Mouse (Mus musculus) hindbrain, embryonic 16.5 days (tissue): ENCODE data around the gene Nufip2. TPM values are rescaled to one million over a fixed set of nuclear protein-coding genes. Genes with fewer than 3 reads are reported as not detected.

Experiments
- ATAC-seq: fragments of 200-750 bp; cut with Nextera tagmentation; 2 replicates; pipeline ENCODE4 v1.8.0; 2017; ENCODE audit warnings: moderate TSS enrichment, moderate library complexity
- H3K27ac ChIP-seq: fragments of 300-500 bp; sonication (generic); 2 replicates; pipeline ENCODE4 v1.5.1; 2014; ENCODE audit warnings: low read depth, mild to moderate bottlenecking, control low read depth, low read length, moderate library complexity
- H3K27me3 ChIP-seq: fragments of 300-500 bp; sonication (generic); replicated peaks from 2 replicates; pipeline ENCODE4 v1.6.1; 2014; ENCODE audit warnings: low read length; ENCODE audit not compliant: control insufficient read depth, insufficient read depth
- H3K36me3 ChIP-seq: fragments of 300-500 bp; sonication (generic); 2 replicates; pipeline ENCODE4 v1.6.1; 2014; ENCODE audit warnings: mild to moderate bottlenecking, low read length, moderate library complexity, mixed read lengths; ENCODE audit not compliant: control insufficient read depth, insufficient read depth
- H3K4me1 ChIP-seq: fragments of 300-500 bp; sonication (generic); 2 replicates; pipeline ENCODE4 v1.6.1; 2014; ENCODE audit warnings: low read depth, low read length; ENCODE audit not compliant: control insufficient read depth, insufficient read depth
- H3K4me2 ChIP-seq: fragments of 300-500 bp; sonication (generic); 2 replicates; pipeline ENCODE4 v1.6.1; 2014; ENCODE audit warnings: mild to moderate bottlenecking, low read length, control low read depth, moderate library complexity
- H3K4me3 ChIP-seq: fragments of 300-500 bp; sonication (generic); 2 replicates; pipeline ENCODE4 v1.5.1; 2014; ENCODE audit warnings: mild to moderate bottlenecking, low read length, control low read depth, moderate library complexity
- H3K9ac ChIP-seq: fragments of 300-500 bp; sonication (generic); 2 replicates; pipeline ENCODE4 v1.6.1; 2014; ENCODE audit warnings: low read depth, mild to moderate bottlenecking, control low read depth, low read length, moderate library complexity
- H3K9me3 ChIP-seq: fragments of 300-500 bp; sonication (generic); 2 replicates; pipeline ENCODE4 v1.6.1; 2014; ENCODE audit warnings: mild to moderate bottlenecking, low read length, moderate library complexity; ENCODE audit not compliant: control insufficient read depth
- WGBS: fragments of 180-500 bp; shearing (Covaris S2); extraction: QIAGEN DNeasy Blood & Tissue Kit; methylation state at CpG from one replicate; pipeline ENCODE4 v1.1.7; 2014; 5-methylcytosine and 5-hydroxymethylcytosine counted together
- polyA plus RNA-seq: library from polyadenylated mRNA; unstranded; fragments of >200 nt; fragmentation: Nextera tagmentation; extraction: Ambion mirVana; gene quantifications from 2 replicates; pipeline ENCODE4 v1.2.1, GENCODE M21; 2015

Gene Nufip2
- polyA plus RNA-seq, 1 experiment from 2014 or later = 3.2 TPM

DNA sequence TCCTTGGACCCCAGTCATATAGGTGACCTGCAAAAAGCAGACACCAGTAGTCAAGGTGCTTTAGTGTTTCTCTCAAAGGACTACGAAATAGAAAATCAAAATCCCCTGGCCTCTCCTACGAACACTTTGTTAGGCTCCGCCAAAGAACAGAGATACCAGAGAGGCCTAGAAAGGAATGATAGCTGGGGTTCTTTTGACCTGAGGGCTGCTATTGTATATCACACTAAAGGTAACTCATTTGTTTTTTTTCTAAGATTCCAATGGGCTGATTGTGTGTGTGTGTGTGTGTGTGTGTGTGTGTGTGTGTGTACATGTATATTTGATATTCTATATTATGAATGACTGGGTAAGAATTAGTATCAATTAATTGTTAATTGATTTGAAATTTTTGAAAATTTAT is 7.1 kb downstream of the Nufip2 start:
- Histone ChIP-seq H3K4me3 (no peak overlapping the region), H3K27me3 (no peaks in the 10 kb centered on the region), H3K9me3 (no peaks in the 10 kb centered on the region), H3K27ac (no peak overlapping the region), H3K4me2 (no peak overlapping the region), H3K4me1 (peaks cover 8% of the 10 kb centered on the region), H3K36me3 (peaks cover 19% of the 10 kb centered on the region), H3K9ac (no peak overlapping the region)
- 93% methylated on average over 3 of the region's 3 CpGs for WGBS
- no peak for ATAC-seq

DNA sequence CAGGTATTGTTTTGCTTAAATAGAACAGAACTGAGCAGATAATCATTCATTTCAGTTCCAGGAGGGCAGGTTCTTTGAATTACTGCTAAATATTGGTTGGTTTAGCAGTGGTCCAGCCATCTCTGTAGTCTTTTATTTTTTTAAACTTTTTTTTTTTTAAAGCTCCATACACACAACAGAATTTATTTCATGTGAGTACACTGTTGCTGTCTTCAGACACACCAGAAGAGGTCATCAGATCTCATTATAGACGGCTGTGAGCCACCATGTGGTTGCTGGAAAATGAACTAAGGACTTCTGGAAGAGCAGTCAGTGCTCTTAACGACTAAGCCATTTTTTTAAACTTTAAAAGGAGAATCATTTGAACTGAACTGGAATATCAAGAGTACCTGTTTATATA is 11.3 kb downstream of the Nufip2 start:
- H3K36me3 ChIP-seq = peaks cover 16% of the 10 kb centered on the region
- no peaks in the 10 kb centered on the region for H3K9me3 ChIP-seq
- H3K9ac ChIP-seq = no peak overlapping the region
- no peak for ATAC-seq
- H3K4me3 ChIP-seq = no peak overlapping the region
- H3K4me2 ChIP-seq = no peak overlapping the region
- no peaks in the 10 kb centered on the region for H3K27me3 ChIP-seq
- 57% methylated on average over 2 of the region's 2 CpGs for WGBS
- peaks cover 2% of the 10 kb centered on the region; the same call in 1 of the 2 replicates for H3K4me1 ChIP-seq
- H3K27ac ChIP-seq = no peak overlapping the region

DNA sequence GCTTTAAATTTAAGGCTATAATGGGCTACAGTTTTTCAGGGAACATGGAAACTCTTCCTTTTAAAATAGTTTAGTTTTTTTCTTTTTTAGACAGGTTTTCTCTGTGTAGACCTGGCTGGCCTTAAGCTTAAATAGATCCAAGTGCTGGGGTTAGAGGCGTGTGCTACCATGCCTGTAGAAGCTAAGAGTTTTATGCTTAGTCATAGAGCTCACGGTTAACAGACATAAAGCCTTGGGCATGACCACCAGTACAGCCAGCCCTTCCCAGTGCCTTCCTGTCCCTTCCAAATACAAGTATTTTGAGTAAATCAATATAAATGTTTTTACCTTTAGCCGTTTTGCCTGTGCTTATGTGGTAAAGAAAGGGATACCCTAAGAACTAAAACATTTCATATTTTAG is 20.0 kb downstream of the Nufip2 start:
- ATAC-seq = no peak
- no peak overlapping the region for H3K9ac ChIP-seq
- H3K27ac ChIP-seq = no peak overlapping the region
- H3K27me3 ChIP-seq = no peaks in the 10 kb centered on the region
- H3K4me3 ChIP-seq = no peak overlapping the region
- H3K4me1 ChIP-seq = no peaks in the 10 kb centered on the region
- no peaks in the 10 kb centered on the region for H3K9me3 ChIP-seq
- 92% methylated on average over 3 of the region's 3 CpGs for WGBS
- peaks cover 8% of the 10 kb centered on the region; the same call in 1 of the 2 replicates for H3K36me3 ChIP-seq
- H3K4me2 ChIP-seq = no peak overlapping the region

DNA sequence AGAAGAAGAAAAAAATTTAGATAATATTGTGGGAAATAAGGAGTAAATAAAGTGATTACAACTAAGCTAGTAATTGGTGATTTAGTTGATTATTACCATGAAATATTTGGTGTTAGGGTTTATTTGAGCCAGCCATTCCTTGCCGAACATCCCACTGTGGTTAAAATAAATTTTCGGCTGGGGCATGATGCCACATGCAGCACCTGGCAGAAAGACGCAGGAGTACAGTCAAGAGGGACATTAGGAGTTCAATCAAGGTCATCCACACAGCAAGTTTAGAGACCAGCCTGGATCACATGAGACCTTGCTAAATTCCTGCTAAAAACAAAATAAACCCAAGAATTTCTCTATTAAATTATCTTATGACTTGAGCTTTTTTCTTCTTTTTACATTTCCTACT is 23.1 kb downstream of the Nufip2 start:
- no peak for ATAC-seq
- Histone ChIP-seq H3K4me2 (no peak overlapping the region), H3K9ac (no peak overlapping the region), H3K4me1 (no peaks in the 10 kb centered on the region), H3K27me3 (no peaks in the 10 kb centered on the region), H3K27ac (no peak overlapping the region), H3K9me3 (no peaks in the 10 kb centered on the region), H3K36me3 (peaks cover 8% of the 10 kb centered on the region; the same call in 1 of the 2 replicates), H3K4me3 (no peak overlapping the region)
- WGBS = 83% methylated on average over 3 of the region's 3 CpGs

DNA sequence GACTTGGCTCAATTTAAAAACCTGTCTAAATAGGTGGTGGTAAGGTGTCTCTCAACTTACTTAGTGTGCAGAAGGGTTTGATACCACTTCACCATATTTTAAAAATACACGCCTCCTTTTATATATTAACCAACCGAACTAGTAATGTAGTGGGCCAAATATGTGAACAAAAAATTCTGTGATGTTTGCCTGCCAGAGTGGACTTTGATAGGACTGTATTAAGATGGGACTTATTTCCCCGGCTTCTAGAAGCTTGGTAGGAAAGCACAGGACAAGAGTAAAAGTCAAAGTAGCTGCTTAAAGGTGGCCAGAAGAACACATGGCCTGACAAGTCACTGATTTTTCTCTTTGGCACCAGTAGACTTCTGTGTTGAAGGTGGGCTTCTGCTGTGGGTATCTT is 27.8 kb downstream of the Nufip2 start:
- Histone ChIP-seq H3K4me1 (no peaks in the 10 kb centered on the region), H3K27me3 (no peaks in the 10 kb centered on the region), H3K9me3 (no peaks in the 10 kb centered on the region), H3K9ac (no peak overlapping the region), H3K27ac (no peak overlapping the region), H3K4me2 (no peak overlapping the region), H3K4me3 (no peak overlapping the region), H3K36me3 (peaks cover 5% of the 10 kb centered on the region; the same call in 1 of the 2 replicates)
- 95% methylated on average over 3 of the region's 3 CpGs for WGBS
- ATAC-seq = no peak

DNA sequence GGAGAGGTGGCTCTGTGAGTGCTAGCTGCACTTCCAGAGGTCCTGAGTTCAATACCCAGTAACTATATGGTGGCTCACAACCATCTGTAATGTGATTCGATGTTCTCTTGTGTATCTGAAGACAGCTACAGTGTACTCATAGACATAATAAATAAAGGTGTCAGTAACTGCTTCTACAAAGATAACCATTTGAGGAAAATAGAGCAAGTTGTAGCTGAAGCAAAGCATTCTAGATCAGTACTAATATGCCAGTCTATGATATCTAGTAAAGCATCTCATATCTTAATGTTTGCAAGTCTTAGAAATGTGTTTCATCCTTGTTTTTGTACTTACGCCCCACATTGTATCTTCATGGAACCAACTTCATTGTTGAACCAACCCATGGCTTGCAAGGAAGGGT is 33.1 kb downstream of the Nufip2 start:
- Histone ChIP-seq H3K9ac (no peak overlapping the region), H3K36me3 (no peaks in the 10 kb centered on the region), H3K27ac (no peak overlapping the region), H3K4me2 (no peak overlapping the region), H3K9me3 (no peaks in the 10 kb centered on the region), H3K4me3 (no peak overlapping the region), H3K4me1 (no peaks in the 10 kb centered on the region), H3K27me3 (no peaks in the 10 kb centered on the region)
- WGBS = 97% methylated on average over 2 of the region's 2 CpGs
- ATAC-seq = no peak

DNA sequence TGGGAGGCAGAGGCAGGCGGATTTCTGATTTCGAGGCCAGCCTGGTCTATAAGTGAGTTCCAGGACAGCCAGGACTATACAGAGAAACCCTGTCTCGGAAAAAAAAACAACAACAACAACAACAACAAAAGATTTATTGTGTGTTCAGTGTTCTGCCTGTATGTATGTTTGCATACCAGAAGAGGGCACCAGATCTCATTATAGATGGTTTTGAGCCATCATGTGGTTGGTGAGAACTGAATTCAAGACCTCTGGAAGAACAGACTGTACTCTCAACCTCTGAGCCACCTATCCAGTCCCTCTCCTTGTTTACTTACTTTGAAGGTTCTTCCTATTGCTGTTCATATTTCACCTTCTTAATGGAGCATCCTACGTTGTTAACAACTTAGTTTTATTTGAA is 35.4 kb downstream of the Nufip2 start:
- Histone ChIP-seq H3K9ac (no peak overlapping the region), H3K27ac (no peak overlapping the region), H3K4me1 (no peaks in the 10 kb centered on the region), H3K9me3 (no peaks in the 10 kb centered on the region), H3K27me3 (no peaks in the 10 kb centered on the region), H3K4me3 (no peak overlapping the region), H3K36me3 (no peaks in the 10 kb centered on the region), H3K4me2 (no peak overlapping the region)
- no peak for ATAC-seq
- 94% methylated on average over 4 of the region's 4 CpGs for WGBS

DNA sequence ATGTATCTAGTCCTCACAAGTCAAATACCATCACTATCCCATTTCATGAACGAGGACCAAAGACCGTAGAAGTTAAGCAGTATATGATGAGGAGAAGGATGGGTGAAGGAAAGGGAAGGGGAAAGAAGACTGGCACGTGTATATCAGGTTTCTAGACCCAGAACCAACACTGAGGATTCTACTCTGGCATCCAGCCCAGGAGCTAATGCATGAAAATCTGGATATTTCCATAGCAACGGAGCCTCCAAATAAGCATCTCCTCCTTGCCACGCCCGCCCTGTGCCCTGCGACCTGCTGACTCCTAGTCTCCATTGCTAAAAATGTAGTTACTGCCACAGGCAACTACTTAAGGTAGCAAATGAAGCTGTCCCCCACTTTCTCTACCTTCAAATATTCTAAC is 38.8 kb downstream of the Nufip2 start:
- 63% methylated on average over 7 of the region's 7 CpGs for WGBS
- no peak overlapping the region for H3K9ac ChIP-seq

DNA sequence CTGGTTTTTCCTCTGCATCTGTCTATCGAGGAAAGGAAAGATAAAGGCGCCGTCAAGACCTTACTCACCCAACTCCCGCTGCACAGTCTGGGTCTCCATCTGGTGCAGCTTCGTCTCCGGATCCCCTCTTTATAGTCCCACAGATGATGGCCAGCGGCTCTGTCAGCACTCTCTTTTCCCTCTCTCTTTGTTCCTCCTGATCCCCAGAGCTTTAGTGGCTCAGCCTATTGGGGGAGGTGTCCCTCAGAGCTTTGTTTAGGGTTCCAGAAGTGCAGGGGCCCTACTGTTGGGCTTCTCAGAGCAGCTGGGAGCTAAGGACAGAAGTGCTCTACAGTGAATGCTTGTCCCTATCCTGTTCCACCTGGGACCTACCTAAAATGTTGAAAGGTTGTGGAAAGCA is 39.2 kb downstream of the Nufip2 start, which contains the start of gene Cryba1:
TSS of gene Cryba1 (minus strand) at position 101 of the 400 bp plus-strand sequence.
- Histone ChIP-seq H3K9ac (no peak within 1 kb of the TSS), H3K4me2 (no peak within 1 kb of the TSS), H3K4me3 (no peak within 1 kb of the TSS), H3K27ac (no peak within 1 kb of the TSS), H3K36me3 (no peaks in the 10 kb centered on the region), H3K9me3 (no peaks in the 10 kb centered on the region), H3K4me1 (no peaks in the 10 kb centered on the region; the same call in 1 of the 2 replicates), H3K27me3 (no peaks in the 10 kb centered on the region)
- 41% methylated on average over 7 of the region's 7 CpGs for WGBS
- no peak for ATAC-seq

More for the DNA sequence above, 38.8 kb downstream of the Nufip2 start:
- Histone ChIP-seq H3K4me3 (no peak overlapping the region), H3K4me2 (no peak overlapping the region), H3K9me3 (no peaks in the 10 kb centered on the region), H3K36me3 (no peaks in the 10 kb centered on the region), H3K27ac (no peak overlapping the region), H3K4me1 (no peaks in the 10 kb centered on the region; the same call in 1 of the 2 replicates), H3K27me3 (no peaks in the 10 kb centered on the region)
- no peak for ATAC-seq

DNA sequence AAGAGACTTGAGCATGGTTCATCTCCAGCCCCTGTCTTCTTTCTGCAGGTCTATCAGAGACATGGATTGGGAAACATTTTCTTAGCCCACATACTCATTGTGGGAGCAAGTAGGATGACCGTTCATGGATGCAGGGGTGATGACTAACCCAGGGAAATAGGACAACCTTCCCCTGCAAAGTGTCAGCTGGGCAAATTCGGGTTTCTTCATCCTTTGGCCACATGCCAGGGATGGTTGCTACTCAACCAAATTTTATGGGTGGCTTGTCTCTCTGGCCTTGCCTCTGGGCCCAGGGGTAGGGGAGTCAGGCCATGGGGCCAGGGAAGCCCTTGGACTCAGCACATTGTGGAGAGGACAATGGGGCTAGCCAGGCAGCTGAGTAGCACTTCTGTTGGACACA is 42.6 kb downstream of the Nufip2 start:
- Histone ChIP-seq H3K9me3 (no peaks in the 10 kb centered on the region), H3K27ac (no peak overlapping the region), H3K36me3 (no peaks in the 10 kb centered on the region), H3K4me1 (no peaks in the 10 kb centered on the region; the same call in 1 of the 2 replicates), H3K4me2 (no peak overlapping the region), H3K27me3 (no peaks in the 10 kb centered on the region), H3K9ac (no peak overlapping the region), H3K4me3 (no peak overlapping the region)
- no peak for ATAC-seq
- 50% methylated on average over 2 of the region's 2 CpGs for WGBS
